Mouse (Mus musculus) lung, adult 2 months (tissue): ENCODE data around the gene Lamp1.

Experiments used
- CTCF ChIP-seq: fragments of 200-500 bp; IDR thresholded peaks from 2 replicates; pipeline ENCODE4 v1.5.1; 2011; ENCODE audit warnings: mild to moderate bottlenecking, low read length, control low read depth; ENCODE audit not compliant: insufficient read depth
- POLR2A ChIP-seq: fragments of 200-500 bp; IDR thresholded peaks from 2 replicates; pipeline ENCODE4 v1.6.1; 2011; ENCODE audit warnings: low read depth, mild to moderate bottlenecking, control low read depth, low read length, borderline replicate concordance; ENCODE audit errors: extremely low read depth

DNA sequence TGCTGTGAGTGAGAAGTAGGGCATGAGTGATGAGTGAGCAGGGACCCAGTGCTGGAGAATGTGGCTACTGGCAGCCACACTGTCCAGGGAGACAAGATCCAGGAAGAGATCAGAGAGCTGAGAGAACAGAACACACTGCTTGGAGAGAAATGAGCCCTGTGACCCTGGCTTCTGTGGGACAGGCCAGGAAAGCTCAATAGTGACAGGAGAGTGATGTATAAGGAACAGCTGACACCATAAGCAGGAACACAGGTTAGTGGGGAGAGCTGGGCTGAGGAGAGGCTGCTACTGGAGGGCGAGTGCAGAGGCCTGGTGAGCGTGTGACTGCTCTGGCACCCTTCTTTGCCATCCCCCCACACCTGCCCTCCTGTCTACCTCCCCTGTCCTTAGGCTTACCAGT is 8.0 kb upstream of the Lamp1 start:
- TF ChIP-seq CTCF (no peak), POLR2A (no peak)
